Mouse (Mus musculus): ENCODE data around the gene Dlgap4. TPM values are rescaled to one million over a fixed set of nuclear protein-coding genes. Genes with fewer than 3 reads are reported as not detected.
"Not testable (repeated sequence)": the region's sequence is repeated elsewhere in the genome, so short reads cannot be mapped to it uniquely, and the experiment has no call there.

The Dlgap4 gene
- total RNA-seq, 2 experiments from 2014 or later = 46.8 to 62.9 TPM

GRCm38 (mm10) chr2:156774035-156774737 is 160.7 kb downstream of the Dlgap4 start:
- DNase-seq (ENCODE audit: low spot score) = no peak

- DNase-seq (ENCODE audit: low spot score) = peak; percentile 43
Observed at GRCm38 (mm10) chr2:156774738-156775454, 161.4 kb downstream of the Dlgap4 start, which contains the start of gene Myl9. TSS of gene Myl9 (plus strand) at chr2:156775420.

- DNase-seq (ENCODE audit: low spot score) = no peak
Observed at GRCm38 (mm10) chr2:156775455-156776435, 162.2 kb downstream of the Dlgap4 start.

GRCm38 (mm10) chr2:156776907-156777306 is 163.4 kb downstream of the Dlgap4 start:
- DNase-seq (ENCODE audit: low spot score) = no peak

- DNase-seq (ENCODE audit: low spot score) = no peak
Observed at GRCm38 (mm10) chr2:156777326-156778004, 164.0 kb downstream of the Dlgap4 start.

- DNase-seq (ENCODE audit: low spot score) = no peak
Observed at GRCm38 (mm10) chr2:156778571-156778970, 165.1 kb downstream of the Dlgap4 start.

GRCm38 (mm10) chr2:156779036-156779435 is 165.5 kb downstream of the Dlgap4 start:
- no peak for DNase-seq (ENCODE audit: low spot score)

GRCm38 (mm10) chr2:156779488-156779887 is 166.0 kb downstream of the Dlgap4 start:
- DNase-seq (ENCODE audit: low spot score) = no peak

GRCm38 (mm10) chr2:156780129-156780528 is 166.6 kb downstream of the Dlgap4 start:
- DNase-seq (ENCODE audit: low spot score) = no peak

- DNase-seq (ENCODE audit: low spot score) = no peak
Observed at GRCm38 (mm10) chr2:156780752-156781151, 167.2 kb downstream of the Dlgap4 start.

GRCm38 (mm10) chr2:156781281-156781680 is 167.8 kb downstream of the Dlgap4 start:
- no peak for DNase-seq (ENCODE audit: low spot score)

GRCm38 (mm10) chr2:156781836-156782480 is 168.5 kb downstream of the Dlgap4 start:
- DNase-seq (ENCODE audit: low spot score) = no peak

- DNase-seq (ENCODE audit: low spot score) = no peak
Observed at GRCm38 (mm10) chr2:156782481-156783348, 169.2 kb downstream of the Dlgap4 start.

- no peak for DNase-seq (ENCODE audit: low spot score)
Observed at GRCm38 (mm10) chr2:156783349-156783728, 169.8 kb downstream of the Dlgap4 start.

- DNase-seq (ENCODE audit: low spot score) = no peak
Observed at GRCm38 (mm10) chr2:156784016-156784585, 170.6 kb downstream of the Dlgap4 start.

- no peak for DNase-seq (ENCODE audit: low spot score)
Observed at GRCm38 (mm10) chr2:156784891-156785290, 171.4 kb downstream of the Dlgap4 start.

- not testable (repeated sequence) for DNase-seq (ENCODE audit: low spot score)
Observed at GRCm38 (mm10) chr2:156786369-156786768, 172.9 kb downstream of the Dlgap4 start.

GRCm38 (mm10) chr2:156787090-156787775 is 173.7 kb downstream of the Dlgap4 start:
- no peak for DNase-seq (ENCODE audit: low spot score)

GRCm38 (mm10) chr2:156787776-156788105 is 174.2 kb downstream of the Dlgap4 start:
- DNase-seq (ENCODE audit: low spot score) = no peak

Data from gastrocnemius, adult 18-20 months (tissue).